Mouse (Mus musculus): Measurements from ENCODE around the gene Ccdc57.
"Not testable (repeated sequence)": the region's sequence is repeated elsewhere in the genome, so short reads cannot be mapped to it uniquely, and the experiment has no call there.

- not testable (repeated sequence) for TF ChIP-seq POLR2A (IDR thresholded peaks at IDR 0.05; ENCODE audit: low read depth, low read length); CTCF (conservative IDR thresholded peaks at IDR 0.05; ENCODE audit: insufficient read depth, insufficient read length, low read depth, low read length)
Observed at GRCm38 (mm10) chr11:120832962-120833361, 99.7 kb downstream of the Ccdc57 start.

Data from kidney, adult 2 months (tissue).